Comparison of ENCODE assay signal across 9 mouse cellular contexts in the genomic region with DNA sequence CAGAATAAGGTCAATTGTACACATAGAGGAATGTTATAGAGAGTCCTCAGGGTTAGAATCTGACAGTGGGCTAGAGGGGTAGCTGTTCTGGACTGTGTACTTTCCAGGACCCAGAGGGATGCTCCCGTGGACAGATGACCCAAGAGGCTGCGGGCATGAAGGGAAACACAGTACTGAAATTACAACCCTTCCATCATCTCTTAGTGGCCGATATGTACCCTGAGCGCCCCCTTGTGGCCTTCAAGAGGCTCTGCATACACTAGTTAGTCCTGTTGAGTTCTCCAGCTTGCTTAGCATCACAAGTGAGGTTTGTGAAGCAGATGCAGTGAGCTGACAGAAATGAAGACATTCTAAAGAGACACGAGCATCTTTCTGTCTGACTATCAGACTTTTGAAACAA. TPM values are rescaled to one million over a fixed set of nuclear protein-coding genes. Genes with fewer than 3 reads are reported as not detected.
DNase-seq lines count a peak whose midpoint lies in the region; ATAC-seq and TF ChIP-seq lines count a peak whose summit lies in the region.
"Had no signal": no experiment of that assay in that cellular context is flagged by ENCODE, and none has a peak within 500 bp of the region (broad histone marks: within the 10 kb centered on the region; RNA-seq: fewer than 3 reads in every experiment).

No protein-coding gene starts in this region.

- no peak for ATAC-seq in liver, embryonic 12.5 days
- peak; percentile 62 for ATAC-seq in activated CD4-positive, CD25-positive, alpha-beta regulatory T cell, adult 4 months
- ATAC-seq in midbrain, postnatal 0 days (ENCODE audit: low FRiP score) = peak; percentile 27; the same call in 1 of the 2 replicates

- no peak overlapping the region for H3K4me2 ChIP-seq in liver, embryonic 12.5 days
- H3K4me2 ChIP-seq in midbrain, postnatal 0 days (ENCODE audit: low read depth, low read length, poor library complexity, severe bottlenecking) = no peak overlapping the region
- H3K4me2 ChIP-seq: heart, embryonic 13.5 days had no signal

- H3K4me3 ChIP-seq in liver, embryonic 12.5 days = no peak overlapping the region
- no peak overlapping the region for H3K4me3 ChIP-seq in midbrain, postnatal 0 days (ENCODE audit: low read depth, low read length)
- H3K4me3 ChIP-seq: heart, embryonic 13.5 days had no signal

- H3K9me3 ChIP-seq in liver, embryonic 12.5 days (replicated peaks) = no peaks in the 10 kb centered on the region
- no peaks in the 10 kb centered on the region for H3K9me3 ChIP-seq in midbrain, postnatal 0 days (ENCODE audit: low read length)
- H3K9me3 ChIP-seq: heart, embryonic 13.5 days had no signal

- DNase-seq in liver = peak; percentile 69
- peak; percentile 21 to 48 for DNase-seq in cerebellum, postnatal 4 days (ENCODE audit: low spot score in 2 of 2)
- peak; percentile 35 to 55 for DNase-seq in heart, postnatal 10 days
- DNase-seq in left cerebral cortex, postnatal 14 days (ENCODE audit: low spot score in 2 of 2) = peak; percentile 20 to 53
- peak; percentile 80 for DNase-seq in midbrain, postnatal 0 days (ENCODE audit: low spot score)
- DNase-seq in thymus, postnatal 0 days (ENCODE audit: low spot score) = peak; percentile 70

- intact Hi-C loops in heart, postnatal 10 days (cut with DNase I) = no loop called here
- intact Hi-C loops in left cerebral cortex, postnatal 14 days (cut with DNase I) = no loop called here

- H3K27ac ChIP-seq in liver, embryonic 12.5 days = no peak overlapping the region
- H3K27ac ChIP-seq in midbrain, postnatal 0 days (ENCODE audit: low read depth, low read length) = no peak overlapping the region
- H3K27ac ChIP-seq: heart, embryonic 13.5 days had no signal

- no peaks in the 10 kb centered on the region for H3K36me3 ChIP-seq in liver, embryonic 12.5 days
- no peaks in the 10 kb centered on the region for H3K36me3 ChIP-seq in midbrain, postnatal 0 days (ENCODE audit: insufficient read depth, low read length)
- H3K36me3 ChIP-seq: heart, embryonic 13.5 days had no signal

- TF ChIP-seq CTCF in midbrain, postnatal 0 days (IDR thresholded peaks at IDR 0.05) = peak; percentile 95

- H3K27me3 ChIP-seq in liver, embryonic 12.5 days (replicated peaks) = no peaks in the 10 kb centered on the region
- no peaks in the 10 kb centered on the region for H3K27me3 ChIP-seq in midbrain, postnatal 0 days (ENCODE audit: insufficient read depth, low read length)
- H3K27me3 ChIP-seq: heart, embryonic 13.5 days had no signal

- 3% methylated on average over 5 of the region's 5 CpGs for WGBS in liver, embryonic 12.5 days (ENCODE audit: insufficient replicate concordance)
- 12% methylated on average over 5 of the region's 5 CpGs for WGBS in midbrain, postnatal 0 days

- no peak overlapping the region for H3K9ac ChIP-seq in liver, embryonic 12.5 days
- H3K9ac ChIP-seq in midbrain, postnatal 0 days (replicated peaks; ENCODE audit: low read length, poor library complexity, severe bottlenecking) = no peak overlapping the region
- H3K9ac ChIP-seq: heart, embryonic 13.5 days had no signal

- no peaks in the 10 kb centered on the region for H3K4me1 ChIP-seq in liver, embryonic 12.5 days
- no peaks in the 10 kb centered on the region for H3K4me1 ChIP-seq in midbrain, postnatal 0 days (ENCODE audit: insufficient read depth, low read length)
- H3K4me1 ChIP-seq: heart, embryonic 13.5 days had no signal

RNA-seq across cellular contexts. Expression of a gene that starts 36.3 kb away (rescaled TPM):
- polyA plus RNA-seq in liver, embryonic 12.5 days (2016; fragmentation: Nextera tagmentation; extraction: Ambion mirVana) = 5.4 and 5.7 TPM in 2 replicates
- polyA plus RNA-seq in activated CD4-positive, CD25-positive, alpha-beta regulatory T cell, adult 4 months (2017; shearing (Covaris generic)) = 1 to 10 TPM; 7.7 to 7.8 TPM
- 1 to 10 TPM; 6.2 to 6.3 TPM for total RNA-seq in heart, postnatal 10 days (2021)
- total RNA-seq in left cerebral cortex, postnatal 14 days (2021) = 10 to 100 TPM; 11.5 to 12.3 TPM
- 15.4 and 17.2 TPM in 2 replicates for total RNA-seq in midbrain, postnatal 0 days (2014; rRNA removed)
- polyA plus RNA-seq in midbrain, postnatal 0 days (2015; fragmentation: Nextera tagmentation; extraction: Ambion mirVana) = 12.6 and 12.9 TPM in 2 replicates
- 7.0 and 9.2 TPM in 2 replicates for polyA plus RNA-seq in thymus, postnatal 0 days (2015; fragmentation: Nextera tagmentation; extraction: Ambion mirVana)

RNA-seq across cellular contexts. Expression of a gene that starts 39.4 kb away (rescaled TPM):
- polyA plus RNA-seq in liver, embryonic 12.5 days (2016; fragmentation: Nextera tagmentation; extraction: Ambion mirVana) = 22.6 and 22.8 TPM in 2 replicates
- polyA plus RNA-seq in activated CD4-positive, CD25-positive, alpha-beta regulatory T cell, adult 4 months (2017; shearing (Covaris generic)) = 10 to 100 TPM; 43.5 to 49.3 TPM
- total RNA-seq in heart, postnatal 10 days (2021) = 10 to 100 TPM; 27.2 to 30.6 TPM
- total RNA-seq in left cerebral cortex, postnatal 14 days (2021) = 10 to 100 TPM; 22.8 to 26.6 TPM
- 42.5 and 46.6 TPM in 2 replicates for total RNA-seq in midbrain, postnatal 0 days (2014; rRNA removed)
- polyA plus RNA-seq in midbrain, postnatal 0 days (2015; fragmentation: Nextera tagmentation; extraction: Ambion mirVana) = 40.1 and 45.8 TPM in 2 replicates
- 63.2 and 66.1 TPM in 2 replicates for polyA plus RNA-seq in thymus, postnatal 0 days (2015; fragmentation: Nextera tagmentation; extraction: Ambion mirVana)
